Mouse (Mus musculus) CH12.LX (cell line): ENCODE measurements around the gene Iqgap1. TPM values are rescaled to one million over a fixed set of nuclear protein-coding genes. Genes with fewer than 3 reads are reported as not detected.

Experiments
- DNase-seq: peaks from one replicate; pipeline ENCODE4 v3.0.0-alpha.2; 2013; ENCODE audit errors: extremely low read depth
- H3K27ac ChIP-seq: 2 replicates; pipeline ENCODE4 v1.5.1; 2012; ENCODE audit warnings: low read depth, mild to moderate bottlenecking, control low read depth, moderate library complexity; ENCODE audit not compliant: insufficient read depth
- H3K27me3 ChIP-seq: replicated peaks from 2 replicates; pipeline ENCODE3; 2012; ENCODE audit warnings: inconsistent platforms
- H3K36me3 ChIP-seq, 2 experiments: replicated peaks in 1 of 2; 2 replicates each; pipeline versions ENCODE3 to v1.6.1; 2012; ENCODE audit warnings: inconsistent platforms in 1 of 2, low read length in 1 of 2, mild to moderate bottlenecking in 1 of 2, mixed read lengths in 1 of 2, moderate library complexity in 1 of 2; ENCODE audit not compliant: control insufficient read depth in 1 of 2, insufficient read depth in 1 of 2
- H3K4me1 ChIP-seq, 2 experiments: 2 replicates each; pipeline ENCODE4 v1.6.1; 2012; ENCODE audit warnings: inconsistent platforms in 1 of 2, moderate library complexity in 1 of 2; ENCODE audit not compliant: insufficient read depth in 2 of 2, control insufficient read depth in 1 of 2
- H3K4me2 ChIP-seq: 2 replicates; pipeline ENCODE4 v1.6.1; 2012; ENCODE audit warnings: low read depth, mild to moderate bottlenecking, control low read depth; ENCODE audit not compliant: poor library complexity, insufficient read depth, severe bottlenecking
- H3K4me3 ChIP-seq, 3 experiments: fragments of 150-350 bp in 1 of 3; sonication (generic) in 1 of 3; replicated peaks in 1 of 3; 2 replicates each; pipeline versions ENCODE3 to v1.5.1; 2011 to 2012; ENCODE audit warnings: low read depth in 2 of 3, low read length in 2 of 3, mild to moderate bottlenecking in 2 of 3, moderate library complexity in 2 of 3, control low read depth in 1 of 3, improper control_type of control experiment in 1 of 3, inconsistent platforms in 1 of 3, mixed read lengths in 1 of 3; ENCODE audit not compliant: poor library complexity in 1 of 3
- H3K79me2 ChIP-seq: replicated peaks from 2 replicates; pipeline ENCODE4 v1.6.1; 2012; ENCODE audit warnings: mild to moderate bottlenecking, moderate library complexity; ENCODE audit not compliant: control insufficient read depth, poor library complexity, insufficient read depth, severe bottlenecking; ENCODE audit errors: extremely low read depth
- H3K9ac ChIP-seq: 2 replicates; pipeline ENCODE4 v1.6.1; 2012; ENCODE audit warnings: low read depth, mild to moderate bottlenecking, control low read depth, moderate library complexity; ENCODE audit not compliant: insufficient read depth
- H3K9me3 ChIP-seq: replicated peaks from 2 replicates; pipeline ENCODE3; 2012; ENCODE audit warnings: low read length, inconsistent platforms, mixed read lengths
- BHLHE40 ChIP-seq: IDR thresholded peaks from 2 replicates; pipeline ENCODE4 v1.6.1; 2011; ENCODE audit warnings: mild to moderate bottlenecking, low read depth, low read length, improper control_type of control experiment
- E2F4 ChIP-seq: IDR thresholded peaks from 2 replicates; pipeline ENCODE4 v1.6.1; 2011; ENCODE audit warnings: low read depth, low read length, improper control_type of control experiment; ENCODE audit not compliant: insufficient replicate concordance
- EP300 ChIP-seq: IDR thresholded peaks from 2 replicates; pipeline ENCODE4 v1.6.1; 2011; ENCODE audit warnings: low read length, improper control_type of control experiment
- ETS1 ChIP-seq: conservative IDR thresholded peaks from 2 replicates; pipeline ENCODE4 v1.6.1; 2012; ENCODE audit warnings: low read depth, mild to moderate bottlenecking, inconsistent platforms, low read length, improper control_type of control experiment, moderate library complexity
- GABPA ChIP-seq: IDR thresholded peaks from 2 replicates; pipeline ENCODE4 v1.6.1; 2012; ENCODE audit warnings: low read depth, low read length, improper control_type of control experiment, inconsistent platforms; ENCODE audit not compliant: insufficient replicate concordance
- JUN ChIP-seq: IDR thresholded peaks from 2 replicates; pipeline ENCODE4 v1.6.1; 2011; ENCODE audit warnings: low read depth, mild to moderate bottlenecking, low read length, improper control_type of control experiment, moderate library complexity; ENCODE audit not compliant: insufficient read depth
- KAT2A ChIP-seq: IDR thresholded peaks from 2 replicates; pipeline ENCODE4 v1.6.1; 2012; ENCODE audit warnings: low read length, improper control_type of control experiment, inconsistent platforms; ENCODE audit not compliant: insufficient replicate concordance
- MAX ChIP-seq: IDR thresholded peaks from 2 replicates; pipeline ENCODE4 v1.6.1; 2011; ENCODE audit warnings: low read length, improper control_type of control experiment
- MAZ ChIP-seq: IDR thresholded peaks from 2 replicates; pipeline ENCODE4 v1.6.1; 2012; ENCODE audit warnings: low read depth, mild to moderate bottlenecking, inconsistent platforms, low read length, improper control_type of control experiment, moderate library complexity
- MEF2A ChIP-seq: IDR thresholded peaks from 2 replicates; pipeline ENCODE4 v1.6.1; 2014; ENCODE audit warnings: low read depth, mild to moderate bottlenecking, inconsistent platforms, low read length, improper control_type of control experiment, borderline replicate concordance
- MXI1 ChIP-seq: IDR thresholded peaks from 2 replicates; pipeline ENCODE4 v1.6.1; 2011; ENCODE audit warnings: mild to moderate bottlenecking, low read depth, low read length, improper control_type of control experiment
- MYC ChIP-seq: IDR thresholded peaks from 2 replicates; pipeline ENCODE4 v1.6.1; 2011; ENCODE audit warnings: low read depth, mild to moderate bottlenecking, improper control_type of control experiment, low read length
- NELFE ChIP-seq: IDR thresholded peaks from 2 replicates; pipeline ENCODE4 v1.6.1; 2011; ENCODE audit warnings: low read depth, low read length, improper control_type of control experiment
- PAX5 ChIP-seq: IDR thresholded peaks from 2 replicates; pipeline ENCODE4 v1.6.1; 2012; ENCODE audit warnings: low read length, inconsistent platforms, mixed read lengths
- POLR2A ChIP-seq: IDR thresholded peaks from 2 replicates; pipeline ENCODE4 v1.6.1; 2011; ENCODE audit warnings: low read depth, mild to moderate bottlenecking, improper control_type of control experiment, low read length
- SIN3A ChIP-seq: IDR thresholded peaks from 2 replicates; pipeline ENCODE4 v1.6.1; 2012; ENCODE audit warnings: low read length, improper control_type of control experiment, inconsistent platforms
- SMC3 ChIP-seq: IDR thresholded peaks from 2 replicates; pipeline ENCODE4 v1.6.1; 2011; ENCODE audit warnings: low read depth, low read length, improper control_type of control experiment
- TBP ChIP-seq: conservative IDR thresholded peaks from 2 replicates; pipeline ENCODE4 v1.6.1; 2011; ENCODE audit warnings: low read depth, low read length, improper control_type of control experiment
- UBTF ChIP-seq: IDR thresholded peaks from 2 replicates; pipeline ENCODE4 v1.6.1; 2012; ENCODE audit warnings: low read depth, mild to moderate bottlenecking, inconsistent platforms, low read length, improper control_type of control experiment, moderate library complexity
- USF1 ChIP-seq: IDR thresholded peaks from 2 replicates; pipeline ENCODE4 v1.6.1; 2014; ENCODE audit warnings: low read depth, mild to moderate bottlenecking, inconsistent platforms, low read length, improper control_type of control experiment
- USF2 ChIP-seq: conservative IDR thresholded peaks from 2 replicates; pipeline ENCODE4 v1.6.1; 2011; ENCODE audit warnings: low read depth, low read length, improper control_type of control experiment
- ZNF384 ChIP-seq: IDR thresholded peaks from 2 replicates; pipeline ENCODE4 v1.6.1; 2012; ENCODE audit warnings: low read depth, low read length, improper control_type of control experiment, inconsistent platforms
- dilution Hi-C: fragments of 300-500 bp; cut with MboI; formaldehyde crosslinking; loops from 2 replicates; pipeline ENCODE4 v1.14.3; 2020; ENCODE audit warnings: low sequenced_read_pairs; ENCODE audit not compliant: extremely low pct_unique_long_range_greater_than_20kb, extremely low pct_ligation_motif_present
- in situ Hi-C: fragments of 300-500 bp; cut with MboI; formaldehyde crosslinking; loops from 3 replicates; pipeline ENCODE4 v1.14.3; 2019; ENCODE audit warnings: low sequenced_read_pairs, low pct_ligation_motif_present, low pct_unique_long_range_greater_than_20kb, mixed read lengths
- polyA plus RNA-seq: library from polyadenylated mRNA; unstranded; fragments of >175 nt; gene quantifications from 2 replicates; pipeline ENCODE4 v1.2.1, GENCODE M21; 2012; ENCODE audit warnings: low read depth; ENCODE audit not compliant: insufficient read length
- total RNA-seq, 2 experiments: library from RNA; depleted of rRNA; stranded (reverse); fragments of 300-350 nt in 1 of 2; fragments of >200 nt in 1 of 2; gene quantifications; 2 replicates each; pipeline ENCODE4 v1.2.3; 2012 to 2014

The Iqgap1 gene
- total and polyA plus RNA-seq, 3 experiments, result 49.6 to 126 (median 77.0) TPM

DNA sequence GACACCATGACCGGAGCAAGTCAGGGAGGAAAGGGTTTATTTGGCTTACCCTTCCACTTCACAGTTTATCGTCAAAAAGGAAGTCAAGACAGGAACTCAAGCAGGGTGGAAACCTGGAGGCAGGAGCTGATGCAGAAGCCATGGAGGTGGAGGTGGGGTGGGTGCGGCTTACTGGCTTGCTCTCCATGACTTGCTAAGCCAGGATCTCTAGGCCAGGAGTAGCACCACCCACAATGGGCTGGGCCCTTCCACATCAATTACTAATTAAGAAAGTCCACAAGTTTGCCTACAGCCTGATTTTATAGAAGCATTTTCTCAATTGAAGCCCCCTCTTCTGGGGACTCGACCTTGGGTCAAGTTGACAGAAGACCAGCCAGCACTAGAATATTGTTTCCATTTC lies 121.7 kb downstream of the Iqgap1 start:
- Histone ChIP-seq H3K27ac (no peak overlapping the region), H3K4me1 (peaks cover 3 to 6% of the 10 kb centered on the region in 2 experiments; a peak in 2 of 4 replicates), H3K36me3 (peaks cover 0 to 2% of the 10 kb centered on the region in 2 experiments), H3K4me2 (no peak overlapping the region), H3K27me3 (no peaks in the 10 kb centered on the region), H3K4me3 (no peak overlapping the region), H3K9me3 (no peaks in the 10 kb centered on the region), H3K79me2 (no peaks in the 10 kb centered on the region), H3K9ac (no peak overlapping the region)
- in situ Hi-C loops, result no loop called here
- DNase-seq, result no peak
- TF ChIP-seq POLR2A, result no peak
- dilution Hi-C loops, result no loop called here

DNA sequence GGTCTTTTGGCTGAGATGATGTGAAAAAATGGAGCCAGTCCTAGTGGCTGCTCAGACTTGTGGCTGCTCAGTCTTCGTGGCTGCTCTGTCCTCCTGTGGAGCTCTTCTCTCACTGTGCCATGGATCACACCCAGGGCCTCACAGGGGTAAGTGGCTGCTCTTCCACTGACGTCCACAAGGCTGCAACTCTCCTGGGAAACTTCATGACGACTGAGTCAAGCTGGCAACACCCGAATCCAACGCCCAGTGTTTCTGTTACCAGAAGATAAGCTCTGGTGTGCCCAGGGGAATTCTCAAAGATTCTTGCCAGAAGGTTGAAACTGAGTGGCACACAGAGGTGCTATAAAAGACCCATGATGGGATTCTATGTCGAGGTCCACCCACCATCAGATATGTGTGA lies 123.3 kb downstream of the Iqgap1 start:
- Histone ChIP-seq H3K9me3 (no peaks in the 10 kb centered on the region), H3K4me1 (peaks cover 3 to 6% of the 10 kb centered on the region in 2 experiments; a peak in 2 of 4 replicates), H3K27me3 (no peaks in the 10 kb centered on the region), H3K79me2 (no peaks in the 10 kb centered on the region), H3K36me3 (no peaks in the 10 kb centered on the region), H3K4me3 (no peak overlapping the region), H3K9ac (no peak overlapping the region), H3K27ac (no peak overlapping the region)
- in situ Hi-C loops, result no loop called here
- dilution Hi-C loops, result no loop called here
- DNase-seq, result peak; percentile 7
- TF ChIP-seq ETS1, result no peak
- TF ChIP-seq SIN3A, result no peak
- no peak for TF ChIP-seq ZNF384
- no peak for TF ChIP-seq MAX
- TF ChIP-seq USF1, result no peak
- no peak for TF ChIP-seq UBTF
- no peak for TF ChIP-seq E2F4
- no peak for TF ChIP-seq GABPA
- no peak for TF ChIP-seq JUN
- TF ChIP-seq MXI1, result no peak
- no peak for TF ChIP-seq EP300
- TF ChIP-seq, all 38 proteins: peak for 0
- H3K4me2 ChIP-seq, result no peak overlapping the region

DNA sequence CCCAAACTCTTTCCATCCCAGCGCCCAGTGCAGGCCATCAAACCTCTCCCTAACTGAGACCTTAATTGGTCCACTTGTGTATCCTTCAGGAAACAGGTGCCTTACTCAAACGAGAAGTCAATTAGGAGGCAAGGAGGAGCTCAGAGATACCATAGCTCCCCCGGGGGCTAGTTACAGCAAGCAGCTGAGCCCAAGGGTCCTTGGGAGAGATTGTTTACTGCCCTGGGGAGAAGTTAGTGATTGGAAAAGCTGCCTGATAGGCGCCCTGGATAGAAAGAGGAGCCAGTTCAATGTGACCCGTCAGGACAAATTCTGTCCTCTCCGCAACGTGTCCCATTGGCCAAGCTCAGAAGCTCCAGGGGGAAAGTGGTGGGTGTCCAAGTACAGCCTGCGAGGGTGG lies 126.1 kb downstream of the Iqgap1 start:
- Histone ChIP-seq H3K36me3 (no peaks in the 10 kb centered on the region), H3K9ac (no peak overlapping the region), H3K4me3 (no peak overlapping the region)
- DNase-seq, result no peak
- in situ Hi-C loops, result no loop called here
- TF ChIP-seq SIN3A, result no peak
- no peak for TF ChIP-seq KAT2A
- no peak for TF ChIP-seq TBP
- no peak for TF ChIP-seq BHLHE40
- no peak for TF ChIP-seq PAX5
- no peak for TF ChIP-seq NELFE
- TF ChIP-seq SMC3, result no peak
- no peak for TF ChIP-seq MYC
- TF ChIP-seq MAZ, result no peak
- no peak for TF ChIP-seq MEF2A
- no peak for TF ChIP-seq UBTF
- TF ChIP-seq JUN, result no peak
- TF ChIP-seq USF2, result no peak
- TF ChIP-seq E2F4, result no peak
- TF ChIP-seq, all 38 proteins: peak for 0
- dilution Hi-C loops, result no loop called here
- H3K4me1 ChIP-seq, result peaks cover 3 to 13% of the 10 kb centered on the region in 2 experiments; a peak in 3 of 4 replicates
- no peaks in the 10 kb centered on the region for H3K27me3 ChIP-seq
- H3K9me3 ChIP-seq, result no peaks in the 10 kb centered on the region
- H3K79me2 ChIP-seq, result no peaks in the 10 kb centered on the region
- no peak overlapping the region for H3K27ac ChIP-seq
- no peak overlapping the region for H3K4me2 ChIP-seq
